Mouse (Mus musculus): ENCODE results near the gene Mrto4. TPM values are rescaled to one million over a fixed set of nuclear protein-coding genes. Genes with fewer than 3 reads are reported as not detected.
A peak's percentile ranks its signal among the peaks of the same experiment; 100 is the strongest.
"Not testable (repeated sequence)": the region's sequence is repeated elsewhere in the genome, so short reads cannot be mapped to it uniquely, and the experiment has no call there.

The Mrto4 gene
- 122 and 123 TPM in 2 replicates for polyA plus RNA-seq (2015; fragmentation: Nextera tagmentation; extraction: Ambion mirVana)

GRCm38 (mm10) chr4:139351931-139352711 lies at the start of gene Mrto4, which contains the start of the genes Emc1 and Ubr4:
Gene Mrto4, minus strand, starts transcription at chr4:139352576.
Gene Emc1, plus strand, starts transcription at chr4:139352587.
Gene Ubr4, plus strand, starts transcription at chr4:139352609.
- H3K36me3 ChIP-seq (ENCODE audit: insufficient read depth, low read length) = peaks cover 33% of the 10 kb centered on the region
- H3K9me3 ChIP-seq (ENCODE audit: low read length) = no peaks in the 10 kb centered on the region
- under 1% methylated on average over 64 of the region's 64 CpGs for WGBS
- H3K4me2 ChIP-seq (replicated peaks; ENCODE audit: low read depth, low read length) = peak within 1 kb of the TSS; percentile 92
- peak within 1 kb of the TSS; percentile 95 for H3K4me3 ChIP-seq (ENCODE audit: low read length)
- no peaks in the 10 kb centered on the region for H3K27me3 ChIP-seq (ENCODE audit: insufficient read depth, low read length)
- peak; percentile 96 for ATAC-seq (ENCODE audit: low FRiP score, low TSS enrichment)
- H3K9ac ChIP-seq (replicated peaks; ENCODE audit: low read length) = peak within 1 kb of the TSS; percentile 90
- peak within 1 kb of the TSS; percentile 98 for H3K27ac ChIP-seq (ENCODE audit: low read length)
- peaks cover 16% of the 10 kb centered on the region for H3K4me1 ChIP-seq (ENCODE audit: insufficient read depth, low read length)

DNA sequence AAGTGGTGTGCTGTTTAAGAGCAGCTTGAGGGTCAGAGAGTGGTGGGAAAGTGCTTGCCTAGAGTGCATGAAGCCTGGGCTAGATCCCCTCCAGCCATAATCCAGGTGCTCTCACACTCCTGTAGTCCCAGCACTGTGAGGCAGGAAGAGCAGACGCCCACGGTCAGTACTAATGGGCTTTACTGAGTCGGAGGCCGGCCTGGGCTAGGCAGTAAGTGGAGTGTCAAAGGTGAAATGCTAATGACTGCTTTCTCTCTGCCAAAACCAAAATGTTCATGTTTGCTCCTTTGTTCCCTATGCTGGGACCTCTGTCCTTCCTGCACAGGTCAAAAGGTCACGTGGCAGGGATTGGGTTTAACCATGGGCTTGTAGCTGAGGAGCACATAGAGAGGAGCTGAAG lies 48.1 kb upstream of the Mrto4 start:
- WGBS = 77% methylated on average over 5 of the region's 5 CpGs
- Histone ChIP-seq H3K27me3 (ENCODE audit: insufficient read depth, low read length) (no peaks in the 10 kb centered on the region), H3K4me1 (ENCODE audit: insufficient read depth, low read length) (no peaks in the 10 kb centered on the region), H3K4me2 (replicated peaks; ENCODE audit: low read depth, low read length) (no peak overlapping the region), H3K9me3 (ENCODE audit: low read length) (no peaks in the 10 kb centered on the region), H3K36me3 (ENCODE audit: insufficient read depth, low read length) (peaks cover 84% of the 10 kb centered on the region), H3K27ac (ENCODE audit: low read length) (no peak overlapping the region), H3K9ac (replicated peaks; ENCODE audit: low read length) (no peak overlapping the region), H3K4me3 (ENCODE audit: low read length) (no peak overlapping the region)
- ATAC-seq (ENCODE audit: low FRiP score, low TSS enrichment) = no peak

GRCm38 (mm10) chr4:139395431-139395830 lies 43.1 kb upstream of the Mrto4 start:
- Histone ChIP-seq H3K36me3 (ENCODE audit: insufficient read depth, low read length) (peaks cover 80% of the 10 kb centered on the region), H3K27me3 (ENCODE audit: insufficient read depth, low read length) (no peaks in the 10 kb centered on the region), H3K9ac (replicated peaks; ENCODE audit: low read length) (no peak overlapping the region), H3K27ac (ENCODE audit: low read length) (no peak overlapping the region), H3K4me3 (ENCODE audit: low read length) (no peak overlapping the region), H3K4me2 (replicated peaks; ENCODE audit: low read depth, low read length) (no peak overlapping the region), H3K9me3 (ENCODE audit: low read length) (no peaks in the 10 kb centered on the region), H3K4me1 (ENCODE audit: insufficient read depth, low read length) (no peaks in the 10 kb centered on the region)
- ATAC-seq (ENCODE audit: low FRiP score, low TSS enrichment) = no peak
- 59% methylated on average over 2 of the region's 2 CpGs for WGBS

- H3K27me3 ChIP-seq (ENCODE audit: insufficient read depth, low read length) = no peaks in the 10 kb centered on the region
- peaks cover 38% of the 10 kb centered on the region for H3K36me3 ChIP-seq (ENCODE audit: insufficient read depth, low read length)
- no peaks in the 10 kb centered on the region for H3K9me3 ChIP-seq (ENCODE audit: low read length)
- H3K27ac ChIP-seq (ENCODE audit: low read length) = no peak overlapping the region
- no peak overlapping the region for H3K4me3 ChIP-seq (ENCODE audit: low read length)
- WGBS = 73% methylated on average over 4 of the region's 4 CpGs
- H3K9ac ChIP-seq (replicated peaks; ENCODE audit: low read length) = no peak overlapping the region
- H3K4me2 ChIP-seq (replicated peaks; ENCODE audit: low read depth, low read length) = no peak overlapping the region
- no peaks in the 10 kb centered on the region for H3K4me1 ChIP-seq (ENCODE audit: insufficient read depth, low read length)
- ATAC-seq (ENCODE audit: low FRiP score, low TSS enrichment) = no peak
These were observed 37.2 kb upstream of the Mrto4 start for GRCm38 (mm10) chr4:139389557-139389956.

DNA sequence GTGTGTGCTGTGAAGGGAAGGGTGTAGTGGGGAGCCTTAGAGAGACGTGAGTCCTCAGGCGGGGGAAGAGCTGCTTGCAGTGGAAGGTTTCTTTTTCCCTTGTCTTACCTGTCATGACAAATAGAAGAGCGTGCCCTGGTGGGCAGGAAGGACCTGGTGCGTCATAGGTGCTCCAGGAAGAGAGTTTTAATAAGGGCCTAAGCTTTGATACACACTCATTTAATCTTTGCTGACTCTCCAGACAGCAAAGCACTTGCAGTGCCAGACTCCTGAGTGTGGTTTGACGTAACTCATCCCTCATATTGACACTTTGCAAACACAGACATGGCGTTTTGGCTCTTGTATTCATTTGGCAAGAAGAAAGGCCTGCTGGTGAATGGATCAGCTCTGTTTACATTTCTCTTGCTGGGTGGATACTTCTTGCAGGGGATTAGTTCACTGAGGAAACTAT lies 34.5 kb upstream of the Mrto4 start:
- ATAC-seq (ENCODE audit: low FRiP score, low TSS enrichment) = no peak
- Histone ChIP-seq H3K36me3 (ENCODE audit: insufficient read depth, low read length) (peaks cover 18% of the 10 kb centered on the region), H3K27me3 (ENCODE audit: insufficient read depth, low read length) (no peaks in the 10 kb centered on the region), H3K9ac (replicated peaks; ENCODE audit: low read length) (no peak overlapping the region), H3K4me1 (ENCODE audit: insufficient read depth, low read length) (peaks cover 7% of the 10 kb centered on the region), H3K9me3 (ENCODE audit: low read length) (no peaks in the 10 kb centered on the region), H3K4me3 (ENCODE audit: low read length) (no peak overlapping the region), H3K4me2 (replicated peaks; ENCODE audit: low read depth, low read length) (no peak overlapping the region), H3K27ac (ENCODE audit: low read length) (no peak overlapping the region)
- WGBS = 52% methylated on average over 6 of the region's 6 CpGs

GRCm38 (mm10) chr4:139385841-139386240 lies 33.5 kb upstream of the Mrto4 start:
- H3K4me1 ChIP-seq (ENCODE audit: insufficient read depth, low read length) = peaks cover 15% of the 10 kb centered on the region
- 91% methylated on average over 5 of the region's 5 CpGs for whole genome bisulfite sequencing
- H3K9me3 ChIP-seq (ENCODE audit: low read length); H3K27ac ChIP-seq (ENCODE audit: low read length); H3K4me2 ChIP-seq (replicated peaks; ENCODE audit: low read depth, low read length); H3K27me3 ChIP-seq (ENCODE audit: insufficient read depth, low read length); ATAC-seq (ENCODE audit: low FRiP score, low TSS enrichment); H3K4me3 ChIP-seq (ENCODE audit: low read length); H3K9ac ChIP-seq (replicated peaks; ENCODE audit: low read length); H3K36me3 ChIP-seq (ENCODE audit: insufficient read depth, low read length): not testable (repeated sequence)

DNA sequence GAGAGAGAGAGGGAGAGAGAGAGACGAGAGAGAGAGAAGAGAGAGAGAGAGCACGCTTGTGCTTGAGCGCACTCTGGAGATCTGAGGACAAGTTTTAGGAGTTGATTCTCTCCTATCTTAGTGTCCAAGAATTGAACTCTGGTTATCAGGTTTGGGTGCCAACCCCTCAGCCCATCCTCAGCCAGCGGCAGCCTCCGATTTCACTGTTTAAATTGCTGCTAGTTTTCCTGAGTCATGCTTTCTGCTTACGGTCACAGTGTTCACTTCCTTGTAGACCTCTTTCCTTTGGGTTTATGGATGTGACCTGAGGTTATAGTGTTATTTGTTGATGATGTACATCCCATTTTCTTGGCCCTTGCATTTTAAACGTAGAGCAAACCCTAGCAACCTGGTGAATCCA lies 29.9 kb upstream of the Mrto4 start:
- Histone ChIP-seq H3K4me1 (ENCODE audit: insufficient read depth, low read length) (peaks cover 21% of the 10 kb centered on the region), H3K27me3 (ENCODE audit: insufficient read depth, low read length) (no peaks in the 10 kb centered on the region), H3K27ac (ENCODE audit: low read length) (no peak overlapping the region), H3K36me3 (ENCODE audit: insufficient read depth, low read length) (peaks cover 3% of the 10 kb centered on the region; the same call in 1 of the 2 replicates), H3K9ac (replicated peaks; ENCODE audit: low read length) (no peak overlapping the region), H3K4me3 (ENCODE audit: low read length) (no peak overlapping the region), H3K4me2 (replicated peaks; ENCODE audit: low read depth, low read length) (peak overlapping the region; percentile 27), H3K9me3 (ENCODE audit: low read length) (no peaks in the 10 kb centered on the region)
- ATAC-seq (ENCODE audit: low FRiP score, low TSS enrichment) = no peak
- 82% methylated on average over 6 of the region's 7 CpGs for WGBS

GRCm38 (mm10) chr4:139381452-139381845 lies 29.1 kb upstream of the Mrto4 start:
- 38% methylated on average over 4 of the region's 4 CpGs for WGBS
- peak overlapping the region; percentile 90 for H3K9ac ChIP-seq (replicated peaks; ENCODE audit: low read length)
- ATAC-seq (ENCODE audit: low FRiP score, low TSS enrichment) = no peak
- no peak overlapping the region for H3K27ac ChIP-seq (ENCODE audit: low read length)
- peak overlapping the region; percentile 95 for H3K4me2 ChIP-seq (replicated peaks; ENCODE audit: low read depth, low read length)
- no peaks in the 10 kb centered on the region for H3K9me3 ChIP-seq (ENCODE audit: low read length)
- H3K27me3 ChIP-seq (ENCODE audit: insufficient read depth, low read length) = no peaks in the 10 kb centered on the region
- H3K36me3 ChIP-seq (ENCODE audit: insufficient read depth, low read length) = peaks cover 7% of the 10 kb centered on the region; the same call in 1 of the 2 replicates
- H3K4me3 ChIP-seq (ENCODE audit: low read length) = peak overlapping the region; percentile 93
- H3K4me1 ChIP-seq (ENCODE audit: insufficient read depth, low read length) = peaks cover 21% of the 10 kb centered on the region

- H3K27ac ChIP-seq (ENCODE audit: low read length) = peak overlapping the region; percentile 66
- peak overlapping the region; percentile 93 for H3K4me3 ChIP-seq (ENCODE audit: low read length)
- H3K9me3 ChIP-seq (ENCODE audit: low read length) = no peaks in the 10 kb centered on the region
- peaks cover 11% of the 10 kb centered on the region; the same call in 1 of the 2 replicates for H3K36me3 ChIP-seq (ENCODE audit: insufficient read depth, low read length)
- H3K4me2 ChIP-seq (replicated peaks; ENCODE audit: low read depth, low read length) = peak overlapping the region; percentile 95
- peak overlapping the region; percentile 90 for H3K9ac ChIP-seq (replicated peaks; ENCODE audit: low read length)
- 2% methylated on average over 42 of the region's 44 CpGs for WGBS
- peaks cover 21% of the 10 kb centered on the region for H3K4me1 ChIP-seq (ENCODE audit: insufficient read depth, low read length)
- peak; percentile 54 for ATAC-seq (ENCODE audit: low FRiP score, low TSS enrichment)
- no peaks in the 10 kb centered on the region for H3K27me3 ChIP-seq (ENCODE audit: insufficient read depth, low read length)
These were observed 28.5 kb upstream of the Mrto4 start for GRCm38 (mm10) chr4:139380775-139381451.
